Mouse (Mus musculus): ENCODE results near the gene Dnajc2. TPM values are rescaled to one million over a fixed set of nuclear protein-coding genes. Genes with fewer than 3 reads are reported as not detected.

Dnajc2 gene
- polyA plus RNA-seq (2015; fragmentation: Nextera tagmentation; extraction: Ambion mirVana) = 51.8 and 55.3 TPM in 2 replicates

GRCm38 (mm10) chr5:21785053-21785452 lies at the start of gene Dnajc2, which contains the start of gene Psmc2:
Dnajc2 (minus strand) TSS chr5:21785251.
Psmc2 (plus strand) TSS chr5:21785283.
- H3K27ac ChIP-seq (replicated peaks) = peak within 1 kb of the TSS; percentile 89
- under 1% methylated on average over 37 of the region's 37 CpGs for whole genome bisulfite sequencing
- no peaks in the 10 kb centered on the region for H3K9me3 ChIP-seq (replicated peaks)
- peaks cover 30% of the 10 kb centered on the region for H3K36me3 ChIP-seq
- H3K9ac ChIP-seq = peak within 1 kb of the TSS; percentile 80
- H3K4me1 ChIP-seq = peaks cover 19% of the 10 kb centered on the region
- peak within 1 kb of the TSS; percentile 94 for H3K4me3 ChIP-seq (replicated peaks)
- H3K4me2 ChIP-seq (replicated peaks) = peak within 1 kb of the TSS; percentile 87
- ATAC-seq (ENCODE audit: insufficient number of reproducible peaks, low FRiP score, low TSS enrichment, low read depth) = peak; percentile 94
- H3K27me3 ChIP-seq = no peaks in the 10 kb centered on the region

DNA sequence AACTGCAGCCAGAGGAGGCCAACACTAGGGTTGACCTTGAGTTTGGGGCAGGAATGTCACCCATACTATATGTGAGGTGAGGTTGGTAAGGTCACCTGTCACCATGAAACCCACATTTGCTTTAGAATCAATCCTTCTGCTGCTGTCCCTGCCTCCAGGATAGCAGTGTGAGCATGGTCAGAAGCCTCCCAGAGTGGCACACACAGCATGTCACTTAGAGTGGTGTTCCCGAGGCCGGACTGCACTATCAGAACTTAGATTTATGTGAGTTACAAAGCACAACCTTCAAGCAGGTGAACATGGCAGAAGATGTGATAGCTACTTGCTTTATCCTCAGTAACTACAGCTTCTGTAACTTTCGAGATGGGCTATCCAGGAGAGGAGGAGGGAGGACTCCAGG lies 46.7 kb upstream of the Dnajc2 start:
- ATAC-seq (ENCODE audit: insufficient number of reproducible peaks, low FRiP score, low TSS enrichment, low read depth) = no peak
- no peaks in the 10 kb centered on the region for H3K9me3 ChIP-seq (replicated peaks)
- H3K9ac ChIP-seq = no peak overlapping the region
- no peak overlapping the region for H3K4me3 ChIP-seq (replicated peaks)
- WGBS = 72% methylated on average over 3 of the region's 3 CpGs
- no peak overlapping the region for H3K4me2 ChIP-seq (replicated peaks)
- H3K4me1 ChIP-seq = no peaks in the 10 kb centered on the region
- H3K27me3 ChIP-seq = no peaks in the 10 kb centered on the region
- no peak overlapping the region for H3K27ac ChIP-seq (replicated peaks)
- no peaks in the 10 kb centered on the region for H3K36me3 ChIP-seq

GRCm38 (mm10) chr5:21828855-21829254 lies 43.8 kb upstream of the Dnajc2 start:
- WGBS = 69% methylated on average over 4 of the region's 4 CpGs
- Histone ChIP-seq H3K9ac (no peak overlapping the region), H3K4me3 (replicated peaks) (no peak overlapping the region), H3K27ac (replicated peaks) (no peak overlapping the region), H3K27me3 (no peaks in the 10 kb centered on the region), H3K4me1 (no peaks in the 10 kb centered on the region), H3K9me3 (replicated peaks) (no peaks in the 10 kb centered on the region), H3K36me3 (no peaks in the 10 kb centered on the region), H3K4me2 (replicated peaks) (no peak overlapping the region)
- no peak for ATAC-seq (ENCODE audit: insufficient number of reproducible peaks, low FRiP score, low TSS enrichment, low read depth)

- H3K36me3 ChIP-seq = no peaks in the 10 kb centered on the region
- ATAC-seq (ENCODE audit: insufficient number of reproducible peaks, low FRiP score, low TSS enrichment, low read depth) = no peak
- 9% methylated on average over 6 of the region's 6 CpGs for WGBS
- H3K9me3 ChIP-seq (replicated peaks) = no peaks in the 10 kb centered on the region
- no peak overlapping the region for H3K4me2 ChIP-seq (replicated peaks)
- no peaks in the 10 kb centered on the region for H3K4me1 ChIP-seq
- no peak overlapping the region for H3K9ac ChIP-seq
- H3K27me3 ChIP-seq = no peaks in the 10 kb centered on the region
- H3K4me3 ChIP-seq (replicated peaks) = no peak overlapping the region
- H3K27ac ChIP-seq (replicated peaks) = no peak overlapping the region
Measured at GRCm38 (mm10) chr5:21827643-21828042, 42.6 kb upstream of the Dnajc2 start.

GRCm38 (mm10) chr5:21826370-21826769 lies 41.3 kb upstream of the Dnajc2 start:
- Histone ChIP-seq H3K4me3 (replicated peaks) (no peak overlapping the region), H3K36me3 (no peaks in the 10 kb centered on the region), H3K27me3 (no peaks in the 10 kb centered on the region), H3K4me2 (replicated peaks) (no peak overlapping the region), H3K27ac (replicated peaks) (no peak overlapping the region), H3K9ac (no peak overlapping the region), H3K9me3 (replicated peaks) (no peaks in the 10 kb centered on the region), H3K4me1 (no peaks in the 10 kb centered on the region)
- no peak for ATAC-seq (ENCODE audit: insufficient number of reproducible peaks, low FRiP score, low TSS enrichment, low read depth)
- 34% methylated on average over 7 of the region's 7 CpGs for WGBS

DNA sequence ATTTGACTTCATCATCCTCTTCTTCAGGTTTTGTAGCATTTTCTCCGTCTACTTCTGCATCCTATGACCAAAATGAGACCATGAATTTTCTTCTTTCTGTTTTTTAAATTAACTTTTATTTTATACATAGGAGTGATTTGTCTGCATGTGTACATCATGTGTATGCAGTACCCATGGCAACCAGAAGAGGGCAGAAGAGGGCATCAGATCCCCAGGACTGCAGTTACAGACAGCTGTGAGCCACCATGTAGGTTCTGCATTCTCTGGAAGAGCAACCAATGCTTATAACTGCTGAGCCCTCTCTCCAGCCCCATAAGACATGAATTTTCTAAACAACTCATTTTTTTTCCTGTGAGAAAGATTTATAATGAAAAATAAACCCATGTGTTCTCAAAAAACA lies 28.9 kb upstream of the Dnajc2 start:
- WGBS = 55% methylated on average over 1 of the region's 1 CpGs

GRCm38 (mm10) chr5:21810924-21811323 lies 25.9 kb upstream of the Dnajc2 start:
- no peaks in the 10 kb centered on the region for H3K4me1 ChIP-seq
- no peaks in the 10 kb centered on the region for H3K27me3 ChIP-seq
- WGBS = 60% methylated on average over 10 of the region's 10 CpGs
- no peaks in the 10 kb centered on the region for H3K36me3 ChIP-seq
- H3K27ac ChIP-seq (replicated peaks) = no peak overlapping the region
- H3K4me3 ChIP-seq (replicated peaks) = no peak overlapping the region
- H3K4me2 ChIP-seq (replicated peaks) = no peak overlapping the region
- no peaks in the 10 kb centered on the region for H3K9me3 ChIP-seq (replicated peaks)
- no peak overlapping the region for H3K9ac ChIP-seq
- ATAC-seq (ENCODE audit: insufficient number of reproducible peaks, low FRiP score, low TSS enrichment, low read depth) = no peak

More for the DNA sequence above, 28.9 kb upstream of the Dnajc2 start:
- H3K9ac ChIP-seq = no peak overlapping the region
- no peaks in the 10 kb centered on the region for H3K27me3 ChIP-seq
- H3K27ac ChIP-seq (replicated peaks) = no peak overlapping the region
- no peaks in the 10 kb centered on the region for H3K36me3 ChIP-seq
- H3K9me3 ChIP-seq (replicated peaks) = no peaks in the 10 kb centered on the region
- no peak overlapping the region for H3K4me2 ChIP-seq (replicated peaks)
- ATAC-seq (ENCODE audit: insufficient number of reproducible peaks, low FRiP score, low TSS enrichment, low read depth) = no peak
- H3K4me1 ChIP-seq = no peaks in the 10 kb centered on the region
- no peak overlapping the region for H3K4me3 ChIP-seq (replicated peaks)

DNA sequence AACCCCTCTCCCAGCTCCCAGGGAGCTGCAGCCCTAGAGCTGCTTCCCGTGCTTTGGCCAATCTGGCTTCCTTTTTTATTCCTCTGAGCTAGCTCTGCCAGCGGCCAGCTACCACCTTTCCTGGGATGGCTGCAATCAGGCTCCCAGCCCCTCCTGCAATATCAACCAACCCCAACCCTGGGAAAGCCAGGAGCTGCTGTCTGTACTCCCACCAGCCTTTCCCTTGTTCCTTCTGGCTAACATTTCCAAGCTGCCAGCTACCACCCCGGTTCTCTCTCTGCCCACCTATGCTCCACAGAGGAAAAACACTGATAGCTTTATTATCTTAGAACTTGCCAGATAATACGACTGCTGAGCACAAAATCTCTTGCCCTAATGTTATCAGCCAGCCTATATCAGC lies 19.8 kb upstream of the Dnajc2 start:
- no peak for ATAC-seq (ENCODE audit: insufficient number of reproducible peaks, low FRiP score, low TSS enrichment, low read depth)
- no peaks in the 10 kb centered on the region for H3K27me3 ChIP-seq
- peaks cover 41% of the 10 kb centered on the region for H3K36me3 ChIP-seq
- WGBS = 85% methylated on average over 4 of the region's 4 CpGs
- no peak overlapping the region for H3K9ac ChIP-seq
- no peak overlapping the region for H3K4me3 ChIP-seq (replicated peaks)
- H3K9me3 ChIP-seq (replicated peaks) = no peaks in the 10 kb centered on the region
- H3K27ac ChIP-seq (replicated peaks) = no peak overlapping the region
- H3K4me2 ChIP-seq (replicated peaks) = no peak overlapping the region
- no peaks in the 10 kb centered on the region for H3K4me1 ChIP-seq

- 94% methylated on average over 12 of the region's 12 CpGs for WGBS
- H3K36me3 ChIP-seq = peaks cover 49% of the 10 kb centered on the region
- no peaks in the 10 kb centered on the region for H3K9me3 ChIP-seq (replicated peaks)
- no peak for ATAC-seq (ENCODE audit: insufficient number of reproducible peaks, low FRiP score, low TSS enrichment, low read depth)
- H3K27ac ChIP-seq (replicated peaks) = no peak overlapping the region
- no peaks in the 10 kb centered on the region for H3K27me3 ChIP-seq
- H3K4me2 ChIP-seq (replicated peaks) = no peak overlapping the region
- no peak overlapping the region for H3K9ac ChIP-seq
- H3K4me3 ChIP-seq (replicated peaks) = no peak overlapping the region
- H3K4me1 ChIP-seq = no peaks in the 10 kb centered on the region
Measured at GRCm38 (mm10) chr5:21803691-21804188, 18.7 kb upstream of the Dnajc2 start.

DNA sequence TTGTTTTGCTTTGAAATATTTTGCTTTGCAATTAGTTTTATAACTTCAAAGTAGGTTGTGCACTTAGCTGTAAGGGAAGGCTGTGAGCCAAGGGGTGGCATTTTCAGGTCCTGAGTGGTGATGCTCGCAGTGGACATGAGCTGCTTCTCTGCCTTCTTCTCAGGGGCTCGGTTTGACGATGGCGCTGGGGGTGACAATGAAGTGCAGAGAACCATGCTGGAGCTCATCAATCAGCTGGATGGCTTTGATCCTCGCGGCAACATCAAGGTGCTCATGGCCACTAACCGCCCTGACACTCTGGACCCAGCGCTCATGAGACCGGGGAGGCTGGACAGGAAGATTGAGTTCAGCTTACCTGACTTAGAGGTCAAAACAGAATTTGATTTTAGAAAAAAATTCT lies 17.9 kb upstream of the Dnajc2 start:
- ATAC-seq (ENCODE audit: insufficient number of reproducible peaks, low FRiP score, low TSS enrichment, low read depth) = no peak
- H3K36me3 ChIP-seq = peaks cover 55% of the 10 kb centered on the region

DNA sequence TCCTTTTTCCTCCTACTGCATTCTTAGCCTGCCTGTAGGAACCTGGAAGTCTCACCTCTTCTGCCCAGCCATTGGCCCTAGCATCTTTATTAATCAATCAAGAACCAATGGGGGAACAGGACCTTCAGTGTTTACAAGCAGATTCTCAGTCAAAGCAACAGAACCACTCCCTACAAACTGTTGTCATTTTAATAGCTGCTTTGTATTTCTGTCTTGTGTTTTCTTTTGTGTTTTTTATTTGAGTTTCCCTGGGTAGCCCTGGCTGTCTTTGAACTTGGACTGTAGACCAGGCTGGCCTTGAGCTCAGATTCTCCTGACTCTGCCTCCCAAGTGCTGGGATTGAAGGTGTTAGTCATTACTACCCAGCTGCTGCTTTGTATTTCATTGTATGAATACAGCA lies 7.1 kb upstream of the Dnajc2 start:
- H3K27me3 ChIP-seq = no peaks in the 10 kb centered on the region
- H3K4me1 ChIP-seq = peaks cover 19% of the 10 kb centered on the region
- peaks cover 32% of the 10 kb centered on the region for H3K36me3 ChIP-seq
- H3K27ac ChIP-seq (replicated peaks) = no peak overlapping the region
- no peak overlapping the region for H3K4me2 ChIP-seq (replicated peaks)
- no peak overlapping the region for H3K9ac ChIP-seq
- no peaks in the 10 kb centered on the region for H3K9me3 ChIP-seq (replicated peaks)
- ATAC-seq (ENCODE audit: insufficient number of reproducible peaks, low FRiP score, low TSS enrichment, low read depth) = no peak
- H3K4me3 ChIP-seq (replicated peaks) = no peak overlapping the region

More for the DNA sequence above, 17.9 kb upstream of the Dnajc2 start:
- 92% methylated on average over 9 of the region's 9 CpGs for WGBS
- no peaks in the 10 kb centered on the region for H3K9me3 ChIP-seq (replicated peaks)
- H3K9ac ChIP-seq = no peak overlapping the region
- no peak overlapping the region for H3K4me3 ChIP-seq (replicated peaks)
- H3K27ac ChIP-seq (replicated peaks) = no peak overlapping the region
- no peaks in the 10 kb centered on the region for H3K27me3 ChIP-seq
- H3K4me1 ChIP-seq = no peaks in the 10 kb centered on the region
- H3K4me2 ChIP-seq (replicated peaks) = no peak overlapping the region

DNA sequence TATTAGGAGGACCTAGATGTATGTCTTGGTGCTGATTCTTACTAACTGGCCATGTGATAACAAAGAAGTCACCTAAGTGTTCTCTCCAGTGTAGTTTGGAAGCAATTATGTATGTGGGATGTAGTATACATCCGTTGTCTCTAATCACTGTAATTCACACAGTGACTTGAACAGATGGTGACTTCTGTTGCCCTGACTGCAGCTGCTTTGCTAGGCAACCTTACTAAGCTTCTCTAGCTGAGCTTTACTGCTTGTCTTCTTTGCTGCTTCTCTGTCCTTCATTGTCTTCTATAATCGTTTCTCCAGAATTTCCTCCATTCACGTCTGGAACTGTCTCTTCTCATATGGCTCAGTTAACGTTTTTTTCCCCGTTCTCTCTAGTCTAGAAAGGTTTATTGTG lies 4.0 kb upstream of the Dnajc2 start:
- H3K36me3 ChIP-seq = peaks cover 17% of the 10 kb centered on the region
- no peaks in the 10 kb centered on the region for H3K9me3 ChIP-seq (replicated peaks)
- ATAC-seq (ENCODE audit: insufficient number of reproducible peaks, low FRiP score, low TSS enrichment, low read depth) = no peak
- WGBS = 67% methylated on average over 5 of the region's 5 CpGs
- no peak overlapping the region for H3K9ac ChIP-seq
- H3K27me3 ChIP-seq = no peaks in the 10 kb centered on the region
- H3K4me1 ChIP-seq = peaks cover 19% of the 10 kb centered on the region
- no peak overlapping the region for H3K27ac ChIP-seq (replicated peaks)
- H3K4me3 ChIP-seq (replicated peaks) = no peak overlapping the region
- no peak overlapping the region for H3K4me2 ChIP-seq (replicated peaks)

Data from embryonic facial prominence, embryonic 15.5 days (tissue).